Mouse (Mus musculus) heart, postnatal 4 days (tissue): ENCODE data around the gene Sfxn5. TPM values are rescaled to one million over a fixed set of nuclear protein-coding genes. Genes with fewer than 3 reads are reported as not detected.

ENCODE experiments used
- DNase-seq: peaks from one replicate; pipeline ENCODE4 v3.0.0; 2021
- total RNA-seq, 2 experiments: library from RNA; stranded (reverse); gene quantifications; 2 replicates each; pipeline ENCODE4 v1.2.3; 2021

Sfxn5 gene
- total RNA-seq, 2 experiments from 2014 or later, result 3.0 to 3.6 TPM

GRCm38 (mm10) chr6:85332351-85332999 lies 747 bp downstream of the Sfxn5 start:
- no peak for DNase-seq

GRCm38 (mm10) chr6:85331736-85332135 lies 1.5 kb downstream of the Sfxn5 start:
- DNase-seq, result no peak

GRCm38 (mm10) chr6:85331221-85331735 lies 1.9 kb downstream of the Sfxn5 start:
- no peak for DNase-seq

GRCm38 (mm10) chr6:85329666-85330185 lies 3.5 kb downstream of the Sfxn5 start:
- no peak for DNase-seq

GRCm38 (mm10) chr6:85326564-85326963 lies 6.7 kb downstream of the Sfxn5 start:
- no peak for DNase-seq

- DNase-seq, result no peak
These were observed 8.1 kb downstream of the Sfxn5 start for GRCm38 (mm10) chr6:85325109-85325508.

GRCm38 (mm10) chr6:85320445-85320866 lies 12.8 kb downstream of the Sfxn5 start:
- no peak for DNase-seq

GRCm38 (mm10) chr6:85316211-85316610 lies 17.0 kb downstream of the Sfxn5 start:
- no peak for DNase-seq

GRCm38 (mm10) chr6:85314064-85314798 lies 19.0 kb downstream of the Sfxn5 start:
- DNase-seq, result no peak

- DNase-seq, result no peak
These were observed 25.3 kb downstream of the Sfxn5 start for GRCm38 (mm10) chr6:85307894-85308293.

GRCm38 (mm10) chr6:85306375-85306774 lies 26.8 kb downstream of the Sfxn5 start:
- no peak for DNase-seq

GRCm38 (mm10) chr6:85305826-85306225 lies 27.4 kb downstream of the Sfxn5 start:
- no peak for DNase-seq

GRCm38 (mm10) chr6:85304966-85305365 lies 28.3 kb downstream of the Sfxn5 start:
- DNase-seq, result no peak

- DNase-seq, result peak; percentile 43
These were observed 30.7 kb downstream of the Sfxn5 start for GRCm38 (mm10) chr6:85302326-85303055.

GRCm38 (mm10) chr6:85295384-85296167 lies 37.6 kb downstream of the Sfxn5 start:
- DNase-seq, result peak; percentile 71

GRCm38 (mm10) chr6:85294004-85294379 lies 39.2 kb downstream of the Sfxn5 start:
- no peak for DNase-seq

GRCm38 (mm10) chr6:85293255-85294003 lies 39.8 kb downstream of the Sfxn5 start:
- no peak for DNase-seq

- no peak for DNase-seq
These were observed 42.1 kb downstream of the Sfxn5 start for GRCm38 (mm10) chr6:85290869-85291824.

- no peak for DNase-seq
These were observed 44.9 kb downstream of the Sfxn5 start for GRCm38 (mm10) chr6:85288193-85288857.
